In genomic region chr12:79235485-79236080, GRCm38 (mm10) we compare ENCODE assay signal across 19 mouse cellular contexts. TPM values are rescaled to one million over a fixed set of nuclear protein-coding genes. Genes with fewer than 3 reads are reported as not detected.
DNase-seq lines count a peak whose midpoint lies in the region; ATAC-seq and TF ChIP-seq lines count a peak whose summit lies in the region.
"Had no signal": no experiment of that assay in that cellular context is flagged by ENCODE, and none has a peak within 500 bp of the region (broad histone marks: within the 10 kb centered on the region; RNA-seq: fewer than 3 reads in every experiment).

No protein-coding gene starts in this region.

- H3K27ac ChIP-seq in testis, adult 2 months (ENCODE audit: control insufficient read depth, insufficient read depth, low read depth, low read length) = no peak overlapping the region
- no peak overlapping the region for H3K27ac ChIP-seq in heart, embryonic 11.5 days (ENCODE audit: low read depth, low read length)
- H3K27ac ChIP-seq in forebrain, postnatal 0 days (ENCODE audit: low read depth, low read length) = no peak overlapping the region
- H3K27ac ChIP-seq: hindbrain, postnatal 0 days; kidney, postnatal 0 days; limb, embryonic 15.5 days; midbrain, embryonic 10.5 days; neural tube, embryonic 13.5 days had no signal

- H3K27me3 ChIP-seq in testis, adult 2 months (ENCODE audit: control insufficient read depth, insufficient read depth, low read length) = no peaks in the 10 kb centered on the region
- H3K27me3 ChIP-seq in heart, embryonic 11.5 days (ENCODE audit: control insufficient read depth, insufficient read depth, low read length) = no peaks in the 10 kb centered on the region
- H3K27me3 ChIP-seq in forebrain, postnatal 0 days (ENCODE audit: insufficient read depth, low read length) = no peaks in the 10 kb centered on the region
- H3K27me3 ChIP-seq: heart, embryonic 12.5 days; limb, embryonic 15.5 days; neural tube, embryonic 13.5 days had no signal

- 81% methylated on average over 11 of the region's 11 CpGs for WGBS in heart, embryonic 11.5 days (ENCODE audit: insufficient replicate concordance)
- 82% methylated on average over 11 of the region's 11 CpGs for WGBS in forebrain, postnatal 0 days

- peak; percentile 81 for DNase-seq in heart, adult 11 months
- no peak for DNase-seq in heart, postnatal 4 days
- DNase-seq in testis, postnatal 14 days (ENCODE audit: low spot score) = no peak
- DNase-seq in lung, postnatal 25 days (ENCODE audit: low spot score) = peak; percentile 5
- DNase-seq in frontal cortex, postnatal 14 days (ENCODE audit: low spot score in 2 of 2) = no peak
- DNase-seq in forebrain, postnatal 0 days = no peak
- DNase-seq: B cell, adult 2 months; cerebellum, postnatal 36 days; gastrocnemius, postnatal 14 days; kidney, adult 11 months; lung, embryonic 14.5 days had no signal

- no peaks in the 10 kb centered on the region for H3K36me3 ChIP-seq in testis, adult 2 months (ENCODE audit: control insufficient read depth, insufficient read depth, low read length)
- H3K36me3 ChIP-seq in heart, embryonic 11.5 days (ENCODE audit: control insufficient read depth, insufficient read depth, low read length) = peaks cover 10% of the 10 kb centered on the region
- peaks cover 72% of the 10 kb centered on the region for H3K36me3 ChIP-seq in forebrain, postnatal 0 days (ENCODE audit: insufficient read depth)

- H3K9ac ChIP-seq in heart, embryonic 11.5 days (ENCODE audit: low read depth, low read length) = no peak overlapping the region
- H3K9ac ChIP-seq in forebrain, postnatal 0 days = no peak overlapping the region
- H3K9ac ChIP-seq: heart, embryonic 12.5 days; limb, embryonic 15.5 days; lung, embryonic 14.5 days; neural tube, embryonic 13.5 days had no signal

- no peak for TF ChIP-seq CTCF in testis, adult 2 months (IDR thresholded peaks at IDR 0.05; ENCODE audit: control insufficient read depth, insufficient read depth, insufficient replicate concordance, low read depth, low read length)
- TF ChIP-seq CTCF in forebrain, postnatal 0 days (IDR thresholded peaks at IDR 0.05; ENCODE audit: low read depth) = no peak

- H3K9me3 ChIP-seq in heart, embryonic 11.5 days (replicated peaks; ENCODE audit: control insufficient read depth, low read length) = no peaks in the 10 kb centered on the region
- H3K9me3 ChIP-seq in forebrain, postnatal 0 days (ENCODE audit: low read length) = no peaks in the 10 kb centered on the region
- H3K9me3 ChIP-seq: heart, embryonic 12.5 days; limb, embryonic 15.5 days; midbrain, embryonic 10.5 days; neural tube, embryonic 13.5 days had no signal

- no peaks in the 10 kb centered on the region for H3K4me1 ChIP-seq in testis, adult 2 months (ENCODE audit: control insufficient read depth, insufficient read depth, low read length)
- H3K4me1 ChIP-seq in heart, embryonic 11.5 days (ENCODE audit: control insufficient read depth, insufficient read depth, low read length) = no peaks in the 10 kb centered on the region
- no peaks in the 10 kb centered on the region for H3K4me1 ChIP-seq in forebrain, postnatal 0 days (ENCODE audit: insufficient read depth)
- H3K4me1 ChIP-seq: heart, embryonic 12.5 days; limb, embryonic 15.5 days; neural tube, embryonic 13.5 days had no signal

- H3K4me3 ChIP-seq in testis, adult 2 months (ENCODE audit: control insufficient read depth, low read depth, low read length) = peak overlapping the region; percentile 37
- no peak overlapping the region for H3K4me3 ChIP-seq in heart, embryonic 11.5 days (ENCODE audit: low read depth, low read length)
- no peak overlapping the region for H3K4me3 ChIP-seq in forebrain, postnatal 0 days (ENCODE audit: low read depth, low read length)
- H3K4me3 ChIP-seq: heart, embryonic 12.5 days; limb, embryonic 15.5 days; midbrain, embryonic 10.5 days; neural tube, embryonic 13.5 days had no signal

- no peak for TF ChIP-seq POLR2A in testis, adult 2 months (IDR thresholded peaks at IDR 0.05; ENCODE audit: control insufficient read depth, low read depth, low read length)

- H3K4me2 ChIP-seq in heart, embryonic 11.5 days = no peak overlapping the region
- no peak overlapping the region for H3K4me2 ChIP-seq in forebrain, postnatal 0 days (ENCODE audit: low read depth)
- H3K4me2 ChIP-seq: heart, embryonic 12.5 days; limb, embryonic 15.5 days; lung, embryonic 14.5 days; neural tube, embryonic 13.5 days had no signal

- no peak for ATAC-seq in heart, embryonic 11.5 days (replicated peaks; ENCODE audit: insufficient number of reproducible peaks, low FRiP score, low TSS enrichment)
- no peak for ATAC-seq in forebrain, postnatal 0 days
- ATAC-seq: hindbrain, postnatal 0 days had no signal

RNA-seq across cellular contexts. Expression of gene Rdh12, which starts 26.9 kb away (rescaled TPM):
- not detected for total RNA-seq in heart, postnatal 4 days (2021)
- polyA plus RNA-seq in testis, adult 2 months (2012; rRNA removed) = 0.42 and 0.63 TPM in 2 replicates
- polyA plus RNA-seq in heart, embryonic 11.5 days (2014; fragmentation: Nextera tagmentation; extraction: Ambion mirVana) = 0.34 and 0.58 TPM in 2 replicates
- total RNA-seq in forebrain, postnatal 0 days (2014; rRNA removed) = 1.2 and 1.3 TPM in 2 replicates
- polyA plus RNA-seq in forebrain, postnatal 0 days (2015; fragmentation: Nextera tagmentation; extraction: Ambion mirVana) = 0.62 and 1.1 TPM in 2 replicates

RNA-seq across cellular contexts. Expression of gene Rdh11, which starts 43.5 kb away (rescaled TPM):
- total RNA-seq in heart, postnatal 4 days (2021) = 10 to 100 TPM in 1 of 2 experiments, 1 to 10 TPM in 1; 9.8 to 10.3 TPM
- polyA plus RNA-seq in testis, adult 2 months (2012; rRNA removed) = 127 and 132 TPM in 2 replicates
- polyA plus RNA-seq in heart, embryonic 11.5 days (2014; fragmentation: Nextera tagmentation; extraction: Ambion mirVana) = 17.7 and 18.4 TPM in 2 replicates
- 48.3 and 52.2 TPM in 2 replicates for total RNA-seq in forebrain, postnatal 0 days (2014; rRNA removed)
- 35.1 and 38.4 TPM in 2 replicates for polyA plus RNA-seq in forebrain, postnatal 0 days (2015; fragmentation: Nextera tagmentation; extraction: Ambion mirVana)

Comparison
In these comparisons a context has a peak if more than half of its experiments do, and no peak if none do; other contexts are left out.
1. DNase-seq: peak in heart, adult 11 months (single experiment) and lung, postnatal 25 days (single experiment); none in heart, postnatal 4 days (single experiment), testis, postnatal 14 days (single experiment), frontal cortex, postnatal 14 days (0 of 2) and forebrain, postnatal 0 days (single experiment).